Mouse (Mus musculus): ENCODE data around the gene Cypt12.

Cypt12 gene

GRCm38 (mm10) chr3:17948299-17948698 is at the start of gene Cypt12:
Gene Cypt12, plus strand, starts transcription at chr3:17948410.
- DNase-seq (ENCODE audit: low spot score in 2 of 2): no peak

- no peak for DNase-seq (ENCODE audit: low spot score in 2 of 2)
Observed at GRCm38 (mm10) chr3:17913796-17914195, 34.4 kb upstream of the Cypt12 start.

- no peak for DNase-seq (ENCODE audit: low spot score in 2 of 2)
Observed at GRCm38 (mm10) chr3:17940206-17940605, 8.0 kb upstream of the Cypt12 start.

Measured in cerebellum, postnatal 4 days (tissue).